Mouse (Mus musculus) G1E-ER4 (cell line): Measurements from ENCODE around the gene Aldh6a1. TPM values are rescaled to one million over a fixed set of nuclear protein-coding genes. Genes with fewer than 3 reads are reported as not detected.

Experiments
- GATA1 ChIP-seq: IDR thresholded peaks from one replicate; pipeline ENCODE4 v1.8.0; 2012; ENCODE audit warnings: low read length, inconsistent platforms
- polyA plus RNA-seq: library from polyadenylated mRNA; stranded (reverse); fragments of >175 nt; gene quantifications from 2 replicates; pipeline ENCODE4 v1.2.3, GENCODE M21; 2012

Aldh6a1 gene
- polyA plus RNA-seq, 1 experiment, result 5.5 TPM

DNA sequence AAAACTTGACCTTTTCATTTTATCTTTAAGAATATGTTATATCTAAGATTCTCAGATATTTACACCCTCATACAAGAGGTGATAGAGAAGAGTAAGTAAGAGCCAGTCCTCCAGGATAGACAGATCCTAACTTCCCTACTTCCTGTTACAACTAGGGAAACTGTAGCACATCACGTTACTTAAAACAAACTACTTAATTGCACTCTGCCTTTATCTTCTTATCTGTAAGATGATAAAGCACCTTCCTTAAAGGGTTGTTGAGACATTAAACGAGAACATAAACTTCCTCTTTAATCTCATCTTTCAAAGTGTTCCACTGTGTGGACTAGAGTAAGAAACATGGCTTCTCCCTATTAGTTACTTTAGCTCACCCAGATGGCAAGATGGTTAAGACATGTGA is 12.1 kb downstream of the Aldh6a1 start:
- TF ChIP-seq GATA1, result no peak

DNA sequence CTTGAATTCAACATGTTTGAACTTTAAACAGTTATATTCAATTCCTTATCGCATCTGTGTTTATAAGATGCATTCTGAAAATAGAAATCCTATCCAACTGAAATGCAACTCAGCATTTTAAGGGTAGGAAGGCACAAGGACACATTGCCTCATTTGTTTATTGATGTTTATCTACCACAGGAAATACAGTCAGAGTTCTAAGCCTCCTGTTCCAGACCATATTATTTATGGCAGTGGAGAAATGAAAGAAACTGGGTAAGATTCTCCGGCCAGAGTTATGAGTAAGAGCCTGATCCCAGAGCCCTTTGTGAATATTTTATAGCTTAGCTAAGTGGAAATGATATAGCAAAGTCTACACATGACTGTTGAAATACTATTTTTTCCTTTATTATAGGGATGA is 21.0 kb downstream of the Aldh6a1 start:
- TF ChIP-seq GATA1, result no peak

DNA sequence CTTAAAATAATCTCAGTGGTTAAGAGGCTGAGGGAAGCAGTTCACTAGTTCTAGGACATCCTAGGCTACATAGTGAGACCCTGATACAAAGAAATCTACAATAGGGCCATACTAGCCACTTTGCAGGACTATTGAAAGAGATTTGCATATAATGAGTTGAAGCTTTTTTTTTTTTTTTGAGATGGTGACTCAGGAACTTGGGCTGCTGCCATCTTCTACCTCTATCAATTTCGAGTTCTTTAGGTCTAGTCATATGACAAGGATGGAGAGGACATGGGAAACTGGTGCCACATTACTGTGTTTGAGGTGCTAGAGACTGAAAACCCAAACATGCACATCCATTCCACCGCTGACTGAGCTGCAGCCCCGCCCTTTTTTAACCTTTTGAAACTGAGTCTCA is 26.8 kb downstream of the Aldh6a1 start:
- TF ChIP-seq GATA1, result no peak

DNA sequence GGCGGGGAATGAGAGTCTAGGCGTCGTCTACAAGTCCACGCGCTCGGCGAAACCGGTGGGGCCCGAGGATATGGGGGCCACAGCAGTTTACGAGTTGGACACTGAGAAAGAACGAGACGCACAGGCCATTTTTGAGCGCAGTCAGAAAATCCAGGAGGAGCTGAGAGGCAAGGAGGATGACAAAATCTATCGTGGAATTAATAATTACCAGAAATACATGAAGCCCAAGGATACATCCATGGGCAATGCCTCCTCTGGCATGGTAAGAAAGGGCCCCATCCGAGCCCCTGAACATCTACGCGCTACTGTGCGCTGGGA is 33.2 kb downstream of the Aldh6a1 start:
- TF ChIP-seq GATA1, result no peak

DNA sequence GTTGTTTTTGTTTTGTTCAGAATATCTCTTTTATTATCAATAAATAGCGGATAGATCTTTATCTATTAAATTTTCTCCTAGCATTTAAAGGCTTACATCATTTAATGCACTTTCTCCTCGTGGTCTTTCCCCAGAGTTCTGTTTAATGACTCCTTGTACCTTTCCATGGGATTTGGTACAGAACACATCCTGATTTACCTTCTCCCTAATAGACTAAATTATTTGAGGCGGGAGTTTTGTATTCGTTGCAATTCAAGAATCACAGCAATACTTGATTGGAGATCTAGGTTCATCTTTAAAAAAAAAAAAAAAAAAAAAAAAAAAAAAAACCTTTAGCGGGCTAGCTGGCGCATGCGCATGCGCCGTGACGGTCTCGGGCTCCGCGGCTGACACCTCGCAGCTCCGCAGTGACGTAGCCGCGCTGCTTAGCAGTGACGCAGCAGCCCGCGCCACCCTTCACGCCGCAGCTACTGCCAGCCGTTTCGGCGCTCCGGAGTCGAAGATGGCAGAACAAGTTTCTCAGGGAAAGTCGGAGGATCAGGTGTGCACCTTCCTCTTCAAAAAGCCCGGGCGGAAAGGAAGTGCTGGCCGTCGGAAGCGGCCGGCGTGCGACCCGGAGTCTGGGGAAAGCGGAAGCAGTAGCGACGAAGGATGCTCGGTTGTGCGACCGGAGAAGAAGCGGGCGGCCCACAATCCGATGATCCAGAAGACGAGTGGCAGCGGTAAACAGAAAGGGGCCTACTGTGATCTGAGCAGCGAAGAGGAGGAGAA is 33.8 kb downstream of the Aldh6a1 start, which contains the start of gene Rnf113a2:
Gene Rnf113a2 (plus strand): TSS at position 363 of the 771 bp plus-strand sequence.
- no peak for TF ChIP-seq GATA1

DNA sequence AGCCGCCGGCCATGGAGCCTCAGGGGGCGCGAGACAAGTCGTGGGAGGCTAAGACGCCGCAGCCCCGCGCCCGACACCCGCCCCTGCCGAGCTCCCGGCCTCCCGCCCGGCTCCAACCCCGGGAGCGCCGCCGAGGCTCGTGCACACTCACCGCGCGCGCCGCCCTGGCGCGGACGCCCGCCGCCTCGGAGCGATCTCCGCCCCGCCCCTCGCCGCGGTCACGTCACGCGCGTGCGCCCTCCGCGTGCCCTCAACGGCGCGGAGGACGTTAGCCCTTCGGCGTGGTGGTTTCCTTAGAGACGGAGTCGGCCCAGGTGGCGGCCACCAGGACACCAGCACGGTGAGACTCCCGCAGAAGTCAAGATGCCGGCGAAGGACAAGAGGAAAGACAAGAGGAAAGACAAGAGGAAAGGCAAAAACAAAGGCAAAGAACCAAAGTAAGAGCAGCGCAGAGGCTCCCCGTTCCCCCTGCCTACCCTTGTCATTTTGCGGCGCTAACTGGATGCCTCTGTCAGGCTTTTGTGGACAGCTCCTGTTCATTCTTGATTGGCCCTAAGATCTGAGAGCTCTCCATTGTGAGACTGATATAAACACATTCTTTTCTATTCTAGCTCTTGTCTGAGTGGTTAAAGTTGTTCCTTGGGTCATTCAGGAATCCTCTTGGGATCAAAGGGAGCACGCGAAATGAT is 41.8 kb downstream of the Aldh6a1 start, which contains the start of the genes Entpd5 and Bbof1:
Gene Entpd5 (minus strand): TSS at position 211 of the 689 bp plus-strand sequence.
Gene Bbof1 (plus strand): TSS at position 253 of the 689 bp plus-strand sequence.
- no peak for TF ChIP-seq GATA1

DNA sequence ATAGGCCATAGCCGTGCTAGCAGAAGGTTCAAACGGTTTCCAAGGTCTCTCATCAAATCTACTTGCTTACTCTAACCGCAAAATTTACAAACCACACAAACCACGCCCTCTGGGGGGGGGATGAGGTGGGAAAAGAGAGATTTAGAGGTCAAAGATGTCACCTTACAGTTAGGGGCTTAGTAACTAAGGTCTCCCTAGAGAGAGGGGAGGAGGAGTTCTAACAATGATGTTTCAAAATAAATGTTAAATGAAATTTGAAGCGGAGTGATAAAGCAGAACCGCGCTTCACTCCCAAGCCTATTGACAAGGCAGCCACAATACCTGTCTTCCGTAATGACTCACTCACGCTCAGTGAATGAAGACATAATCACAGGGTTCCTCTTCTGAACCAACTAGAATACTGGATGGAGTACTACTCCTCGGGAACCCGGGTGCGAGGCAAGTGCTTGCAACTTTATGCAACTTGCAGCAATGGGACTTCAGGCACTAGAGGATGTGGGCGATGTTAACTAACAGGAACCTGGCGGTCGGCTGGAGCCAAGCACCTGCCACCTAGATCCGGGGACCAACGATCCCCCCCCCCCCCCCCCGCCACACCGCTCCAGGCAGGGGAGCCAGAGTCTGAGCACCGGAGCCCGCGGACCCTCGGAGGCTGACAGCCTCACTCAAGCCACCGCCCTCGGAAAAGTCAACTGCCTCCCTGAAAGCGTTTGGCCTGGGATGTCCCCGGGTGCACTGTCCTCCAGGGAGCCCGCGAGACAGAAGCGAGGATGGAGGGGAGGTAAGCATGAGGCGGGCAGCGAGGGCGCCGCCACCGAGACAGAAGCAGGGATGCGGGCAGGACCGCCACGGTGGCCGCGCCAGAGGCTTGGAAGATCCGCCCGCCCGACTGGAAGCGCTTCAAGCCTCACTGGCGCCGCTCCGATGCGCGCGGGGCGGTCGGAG is 42.7 kb downstream of the Aldh6a1 start:
- no peak for TF ChIP-seq GATA1

DNA sequence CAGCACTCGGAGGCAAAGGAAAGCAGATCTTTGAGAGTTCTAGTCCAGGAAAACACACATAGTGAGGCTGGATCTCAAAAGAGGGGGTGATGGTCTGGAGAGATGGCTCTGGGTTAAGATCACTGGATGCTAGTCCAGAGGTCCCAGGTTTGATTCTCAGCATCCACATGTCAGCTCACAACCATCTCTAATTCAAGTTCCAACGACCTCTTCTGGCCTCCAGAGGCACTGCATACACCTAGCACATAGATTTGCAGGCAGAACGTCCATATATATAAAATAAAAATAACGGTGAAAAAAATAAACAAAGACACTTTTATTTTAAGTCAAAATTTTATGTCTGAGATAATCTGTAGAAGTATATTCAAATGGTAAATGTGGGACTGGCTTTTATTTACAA is 43.5 kb downstream of the Aldh6a1 start:
- TF ChIP-seq GATA1, result no peak

DNA sequence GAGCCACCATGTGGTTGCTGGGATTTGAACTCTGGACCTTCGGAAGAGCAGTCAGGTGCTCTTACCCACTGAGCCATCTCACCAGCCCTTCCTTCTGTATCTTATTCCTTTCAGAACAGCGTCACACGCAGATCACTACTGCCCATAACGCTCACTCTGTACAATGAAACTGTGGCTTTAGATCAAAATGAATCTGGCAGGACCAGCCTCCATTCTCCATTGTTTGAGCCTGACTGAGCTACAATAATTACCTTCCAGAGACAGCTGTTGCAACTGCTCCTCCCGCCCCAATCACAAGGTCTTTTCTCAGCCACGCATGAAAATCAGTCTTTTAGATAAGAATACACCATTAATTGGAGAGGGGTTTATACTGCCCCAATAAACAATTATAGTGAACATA is 46.3 kb downstream of the Aldh6a1 start:
- TF ChIP-seq GATA1, result no peak

DNA sequence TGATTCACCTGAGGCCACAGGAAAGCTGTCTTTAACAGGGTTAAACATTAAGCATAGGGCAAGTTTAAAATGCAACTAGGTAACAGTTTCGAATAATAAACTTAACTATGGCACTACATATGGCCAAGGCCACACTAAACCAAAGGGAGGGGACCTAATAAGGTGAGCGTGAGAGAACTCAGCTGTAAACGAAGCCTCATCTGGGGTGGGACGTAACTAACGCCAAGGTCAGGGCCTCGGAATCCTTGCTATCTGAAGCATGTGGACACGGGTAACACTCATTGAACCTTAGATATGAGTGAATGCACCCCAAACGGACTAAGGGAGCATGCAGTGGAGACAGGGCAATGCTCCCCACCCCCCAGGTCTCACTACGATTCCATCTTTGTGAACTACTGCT is 47.9 kb downstream of the Aldh6a1 start:
- TF ChIP-seq GATA1, result no peak

DNA sequence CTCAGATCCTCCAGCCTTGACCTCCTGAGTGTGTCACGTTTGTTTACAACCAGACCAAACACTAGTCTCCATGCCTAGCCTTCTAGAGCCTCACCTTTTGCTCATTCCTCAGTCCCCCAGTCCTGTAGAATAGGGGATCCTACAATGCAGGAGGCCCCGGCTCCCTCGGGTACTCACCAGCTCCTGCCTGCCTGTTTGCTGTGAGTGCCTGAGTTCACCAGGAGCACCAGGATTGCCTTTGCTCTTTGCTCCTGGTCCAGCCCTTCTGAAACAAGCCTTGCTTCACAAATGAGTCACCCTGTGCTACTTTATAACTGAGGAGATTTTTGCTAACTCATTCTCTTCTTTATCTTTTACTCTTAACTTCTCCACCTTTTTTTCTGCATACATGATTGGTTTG is 50.2 kb downstream of the Aldh6a1 start:
- no peak for TF ChIP-seq GATA1

DNA sequence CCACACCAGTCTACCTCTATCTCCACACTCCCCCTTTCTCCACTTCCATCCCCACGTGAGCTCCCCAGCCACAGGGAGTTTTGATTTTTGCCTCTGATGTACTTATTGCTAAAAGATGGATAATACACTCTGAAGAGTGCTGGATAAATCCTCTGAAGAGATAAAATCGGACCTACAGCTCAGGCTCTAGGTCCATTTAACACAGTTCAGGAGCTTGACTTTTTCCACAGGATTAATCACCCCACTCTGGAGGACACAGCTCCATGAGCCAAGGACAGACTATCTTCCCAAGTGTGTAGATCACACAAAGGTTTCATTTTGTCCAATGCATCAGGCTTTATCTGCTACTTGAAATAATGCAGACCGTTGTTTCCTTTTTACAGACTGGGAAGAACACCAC is 50.7 kb downstream of the Aldh6a1 start:
- no peak for TF ChIP-seq GATA1

DNA sequence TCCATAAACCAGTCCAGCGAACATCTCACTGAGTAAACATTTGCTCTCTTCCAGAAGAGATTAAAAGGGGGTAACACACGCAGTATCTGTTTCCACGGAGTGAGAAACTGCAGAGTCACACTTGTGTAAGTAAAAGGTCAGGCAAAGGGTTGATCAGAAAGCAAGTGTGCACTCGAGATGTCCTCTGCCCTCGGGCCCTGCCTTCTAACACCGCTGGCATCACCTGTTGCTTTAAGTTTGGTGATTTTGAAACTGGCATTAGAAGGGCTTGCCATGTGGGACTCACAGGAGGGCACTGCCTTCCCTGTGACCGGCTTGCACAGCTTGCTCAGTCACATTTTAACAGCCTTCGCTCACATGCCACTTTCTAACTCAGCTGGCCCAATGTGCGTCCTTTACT is 51.1 kb downstream of the Aldh6a1 start:
- TF ChIP-seq GATA1, result no peak

DNA sequence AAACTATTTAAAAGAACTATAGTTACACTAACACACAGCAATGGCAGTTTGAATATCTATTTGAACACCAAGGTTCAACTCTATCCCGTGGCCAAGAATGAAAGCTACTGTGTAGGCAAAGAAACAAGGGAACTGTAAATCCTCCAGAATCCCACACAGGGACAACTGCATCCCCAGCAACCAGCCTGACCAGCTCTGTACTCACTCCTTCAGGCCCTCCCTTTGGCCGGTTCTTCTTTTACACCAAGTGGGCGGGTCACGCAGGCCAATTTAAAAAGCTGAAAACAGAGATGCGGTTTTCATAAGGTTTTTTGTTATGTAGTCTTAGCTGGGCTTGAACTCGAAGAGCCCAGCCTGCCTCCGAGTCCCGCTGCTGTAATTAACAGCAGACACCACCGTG is 51.7 kb downstream of the Aldh6a1 start:
- TF ChIP-seq GATA1, result no peak

DNA sequence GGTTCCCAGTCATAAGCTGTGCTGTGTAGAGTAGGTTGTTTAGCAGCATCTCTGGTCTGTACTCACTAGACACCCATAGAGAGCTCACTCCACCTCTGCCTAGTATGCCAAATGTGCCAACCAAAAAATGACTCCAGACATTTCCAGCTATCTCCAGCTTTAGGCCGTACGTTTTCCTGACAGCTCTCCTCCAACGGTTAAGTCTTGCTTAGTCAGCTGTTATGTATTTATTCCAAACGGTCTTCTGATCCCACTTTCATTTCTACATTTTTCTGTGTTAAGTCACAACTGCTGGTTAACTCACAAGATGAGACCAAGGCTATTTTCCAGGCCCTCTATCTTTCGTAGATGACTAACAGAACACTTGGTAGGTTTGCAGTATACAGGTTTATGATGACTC is 52.2 kb downstream of the Aldh6a1 start:
- no peak for TF ChIP-seq GATA1

DNA sequence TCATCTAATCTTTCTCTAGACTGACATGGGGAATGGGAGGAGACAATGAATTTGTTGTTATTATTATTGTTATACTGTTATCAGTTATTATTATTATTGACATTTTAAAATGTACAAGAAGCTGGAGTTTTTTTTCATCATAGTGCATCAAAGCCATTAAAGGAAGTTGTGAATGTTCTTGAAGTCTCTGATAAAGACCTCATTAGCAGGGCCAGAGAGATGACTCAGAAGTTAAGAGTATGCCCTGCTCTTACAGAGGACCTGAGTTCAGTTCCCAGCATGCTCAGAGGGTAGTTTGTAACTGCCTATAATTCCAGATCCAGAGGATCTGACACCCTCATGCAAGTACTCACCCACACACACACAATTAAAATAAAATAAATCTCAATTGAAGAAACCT is 53.1 kb downstream of the Aldh6a1 start:
- no peak for TF ChIP-seq GATA1
